Mouse (Mus musculus): ENCODE data around the gene Irf3.

The Irf3 gene

DNA sequence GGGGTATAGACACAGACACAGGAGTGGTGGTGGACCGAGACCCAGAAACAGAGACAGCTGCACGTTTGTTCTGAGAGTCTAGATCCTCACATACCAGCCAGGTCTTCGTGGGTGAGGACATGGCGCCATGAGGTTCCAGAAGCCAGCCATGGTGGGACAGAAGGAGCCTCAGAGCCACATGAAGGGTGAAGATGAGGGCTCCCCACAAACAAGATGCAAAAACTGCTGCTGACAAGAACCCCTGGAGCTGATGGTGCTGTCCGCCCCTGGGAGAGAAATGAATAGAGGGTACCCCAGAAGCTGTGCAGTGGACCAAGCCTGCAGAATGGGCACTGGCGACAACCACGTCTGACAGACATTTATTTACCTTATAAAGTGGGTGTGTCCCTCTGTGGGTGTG is 26.3 kb upstream of the Irf3 start:
- in situ Hi-C loops (cut with MboI, MseI): loop anchor here (25.0 kb wide), 1 partner anchor 1866 kb away; the partner anchor contains the start of gene Ldha

GRCm38 (mm10) chr7:44973415-44974130 is 23.9 kb upstream of the Irf3 start:
- in situ Hi-C loops (cut with MboI, MseI): loop anchor here (25.0 kb wide), 1 partner anchor 1864 kb away; the partner anchor contains the start of gene Ldha

GRCm38 (mm10) chr7:44974383-44975116 is 22.9 kb upstream of the Irf3 start, which contains the start of gene Cpt1c:
TSS of gene Cpt1c (minus strand) at chr7:44974851.
- in situ Hi-C loops (cut with MboI, MseI): loop anchor here (25.0 kb wide), 1 partner anchor 1863 kb away; the partner anchor contains the start of gene Ldha

GRCm38 (mm10) chr7:44975117-44975419 is 22.4 kb upstream of the Irf3 start:
- in situ Hi-C loops (cut with MboI, MseI): no loop called here

DNA sequence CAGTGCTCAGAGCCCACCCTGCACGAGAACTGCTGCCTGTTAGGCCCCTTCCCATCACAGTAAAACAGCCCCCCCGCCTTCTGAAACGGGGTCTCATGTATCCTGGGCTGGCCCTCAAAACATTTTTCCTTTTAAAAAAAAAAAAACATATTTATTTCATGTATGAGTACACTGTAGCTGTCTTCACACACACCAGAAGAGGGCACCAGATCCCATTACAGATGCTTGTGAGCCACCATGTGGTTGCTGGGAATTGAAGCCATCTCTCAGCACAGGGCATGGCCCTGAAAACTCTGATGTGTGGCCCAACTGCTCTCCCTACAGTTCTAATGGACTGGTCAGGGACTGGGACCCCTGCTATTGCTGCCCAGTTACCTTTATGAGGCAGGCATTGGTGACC is 19.1 kb upstream of the Irf3 start:
- in situ Hi-C loops (cut with MboI, MseI): no loop called here

GRCm38 (mm10) chr7:44981539-44981938 is 15.9 kb upstream of the Irf3 start:
- in situ Hi-C loops (cut with MboI, MseI): no loop called here

DNA sequence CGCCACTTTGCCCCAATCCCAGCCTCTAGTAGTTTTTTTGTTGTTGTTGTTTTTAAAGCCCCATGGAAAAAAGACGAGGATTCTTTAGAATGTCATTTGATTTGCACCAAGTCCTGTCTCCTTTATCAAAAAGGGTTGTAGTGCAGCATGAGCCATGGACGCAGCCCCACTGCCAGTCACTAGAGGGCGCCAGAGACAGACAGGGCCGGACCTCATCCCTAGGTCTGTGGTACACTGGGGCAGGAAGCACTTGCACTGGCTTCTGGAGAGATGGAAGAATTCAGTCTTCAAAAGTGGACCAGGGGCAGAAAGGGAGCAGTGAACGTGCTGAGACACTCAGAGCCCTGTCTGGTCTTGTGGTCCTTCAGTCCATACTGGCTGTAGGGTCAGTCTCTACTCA is 14.4 kb upstream of the Irf3 start:
- in situ Hi-C loops (cut with MboI, MseI): no loop called here

DNA sequence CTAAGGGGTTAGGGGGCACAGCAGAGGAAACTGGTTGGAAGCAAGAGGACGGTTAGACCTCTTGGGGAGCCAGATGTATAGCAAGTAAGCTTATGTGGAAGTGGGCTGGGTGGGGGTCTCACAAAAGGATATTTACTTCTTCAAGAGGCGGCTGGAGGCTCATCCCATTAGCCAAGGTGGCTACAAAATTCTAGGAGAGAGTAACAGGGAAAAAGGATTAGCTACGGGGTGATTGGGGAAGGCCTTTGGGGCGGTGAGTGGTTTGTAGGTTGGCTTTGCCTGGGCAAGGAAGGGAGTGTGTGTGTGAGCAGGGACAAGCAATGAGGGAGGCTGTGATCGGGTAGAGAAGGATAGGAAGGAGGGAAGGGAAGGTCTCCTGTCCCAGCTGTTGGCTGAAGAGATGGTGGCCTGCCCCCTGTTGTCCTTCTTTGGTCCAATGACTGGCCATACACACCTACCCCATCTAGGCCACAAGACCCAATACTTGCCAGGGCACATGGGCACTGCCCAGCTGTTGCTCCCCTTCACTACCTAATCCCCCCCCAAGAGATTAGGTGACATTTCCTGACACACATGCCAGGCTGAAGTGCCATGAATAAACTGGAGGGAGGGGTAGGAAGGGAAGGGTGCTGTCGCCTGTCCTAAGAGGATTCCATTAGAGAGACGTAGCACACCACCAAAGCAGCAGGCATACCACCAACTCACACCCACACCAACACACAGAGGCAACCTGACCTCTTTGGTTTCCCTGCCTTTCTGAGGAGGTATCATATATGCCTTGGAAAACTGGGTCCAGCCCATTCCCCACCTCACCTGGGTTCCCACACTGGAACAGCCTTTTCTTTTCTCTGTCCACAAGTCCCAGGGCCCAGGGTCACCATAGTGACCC is 13.3 kb upstream of the Irf3 start:
- in situ Hi-C loops (cut with MboI, MseI): no loop called here

DNA sequence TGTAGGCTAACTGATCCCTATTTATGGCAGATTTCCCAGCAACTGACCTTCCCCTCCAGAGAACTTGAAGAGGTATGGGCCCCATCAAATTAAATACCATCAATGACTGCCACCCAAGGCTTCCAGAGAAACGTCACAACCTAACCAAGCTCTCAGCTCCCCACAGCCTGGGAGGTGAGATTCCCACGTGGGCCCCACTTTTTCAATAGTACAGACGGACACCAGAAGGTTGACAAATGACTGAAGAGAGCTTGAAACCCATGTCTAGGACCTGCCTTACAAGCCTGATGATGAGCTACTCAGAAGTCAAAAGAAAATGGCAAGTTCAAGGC is 12.6 kb upstream of the Irf3 start:
- in situ Hi-C loops (cut with MboI, MseI): no loop called here

GRCm38 (mm10) chr7:44985595-44986191 is 11.8 kb upstream of the Irf3 start:
- in situ Hi-C loops (cut with MboI, MseI): no loop called here

DNA sequence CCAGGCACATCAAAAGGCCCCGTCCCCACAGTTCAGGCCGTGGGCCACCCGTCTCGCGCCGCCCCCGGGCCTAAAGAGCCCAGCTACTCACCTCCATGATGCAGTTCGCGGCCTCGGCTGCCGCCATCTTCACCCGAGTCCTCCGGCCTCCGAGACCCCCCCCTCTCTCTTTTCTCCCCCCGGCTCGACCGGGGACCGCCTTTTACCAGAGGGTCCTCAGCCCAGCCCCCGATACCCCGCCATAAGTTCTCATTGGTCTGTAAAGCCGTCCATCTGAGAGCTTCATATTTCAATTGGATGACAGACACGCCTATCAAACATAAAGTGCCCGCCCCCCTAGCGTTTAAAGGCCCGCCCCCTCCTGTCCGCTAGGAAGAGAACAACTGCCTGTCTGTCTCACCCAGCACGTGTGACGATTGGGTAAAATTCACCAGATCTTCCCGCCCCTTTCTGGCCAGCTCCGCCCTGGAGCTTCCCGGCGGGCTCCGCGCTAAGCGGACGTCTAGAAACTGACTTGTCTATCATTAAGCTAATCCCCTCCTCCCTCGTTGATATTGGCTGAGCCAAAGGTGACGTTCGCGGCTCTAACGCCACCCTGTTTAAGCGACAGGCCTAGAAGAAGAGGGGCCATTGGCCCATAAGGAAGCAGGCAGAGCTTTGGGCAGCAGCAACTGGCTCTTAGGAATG is 11.1 kb upstream of the Irf3 start, which contains the start of gene Prmt1:
Gene Prmt1, minus strand, starts transcription at position 377 of the 687 bp plus-strand sequence.
- in situ Hi-C loops (cut with MboI, MseI): no loop called here

GRCm38 (mm10) chr7:44986879-44987718 is 10.3 kb upstream of the Irf3 start:
- in situ Hi-C loops (cut with MboI, MseI): no loop called here

DNA sequence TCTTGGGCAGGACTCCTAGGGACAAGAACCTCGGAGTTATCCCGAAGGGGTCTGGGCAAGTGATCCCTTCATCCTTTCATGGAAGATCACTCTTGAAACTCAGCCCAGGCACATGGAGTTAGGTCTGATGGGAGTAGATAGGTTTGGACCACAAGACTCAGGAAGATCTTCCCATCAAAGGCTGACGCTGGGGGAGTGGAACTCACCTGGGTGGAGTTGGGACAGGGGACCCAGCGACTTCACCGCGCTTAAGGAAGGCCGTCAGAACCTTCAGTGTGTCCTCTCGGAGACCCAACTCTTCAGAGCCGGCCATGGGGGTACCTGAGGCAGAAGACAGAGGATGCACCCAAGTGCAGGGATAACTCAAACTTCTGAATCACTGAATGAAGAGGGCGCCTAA is 776 bp upstream of the Irf3 start:
- in situ Hi-C loops (cut with MboI, MseI): no loop called here

- in situ Hi-C loops (cut with MboI, MseI): no loop called here
These were observed 536 bp downstream of the Irf3 start for GRCm38 (mm10) chr7:44997940-44998428.

DNA sequence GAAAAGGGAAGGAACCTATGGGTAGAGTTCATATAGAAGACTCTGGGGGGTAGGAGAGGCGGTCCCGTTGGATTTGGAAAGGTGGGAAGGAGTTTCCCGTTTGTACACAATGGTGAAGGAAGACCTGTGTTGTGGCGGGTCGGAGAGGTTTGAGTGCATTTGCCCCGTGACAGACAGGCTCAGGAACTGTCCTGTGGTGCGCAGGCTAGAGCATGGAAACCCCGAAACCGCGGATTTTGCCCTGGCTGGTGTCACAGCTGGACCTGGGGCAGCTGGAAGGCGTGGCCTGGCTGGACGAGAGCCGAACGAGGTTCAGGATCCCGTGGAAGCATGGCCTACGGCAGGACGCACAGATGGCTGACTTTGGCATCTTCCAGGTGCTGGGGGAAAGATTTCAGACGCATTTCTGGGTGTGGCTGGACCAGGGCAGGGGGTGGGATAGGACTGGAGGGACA is 1.1 kb downstream of the Irf3 start, which contains the start of gene Bcl2l12:
Gene Bcl2l12, minus strand, starts transcription at position 212 of the 455 bp plus-strand sequence.
- in situ Hi-C loops (cut with MboI, MseI): no loop called here

DNA sequence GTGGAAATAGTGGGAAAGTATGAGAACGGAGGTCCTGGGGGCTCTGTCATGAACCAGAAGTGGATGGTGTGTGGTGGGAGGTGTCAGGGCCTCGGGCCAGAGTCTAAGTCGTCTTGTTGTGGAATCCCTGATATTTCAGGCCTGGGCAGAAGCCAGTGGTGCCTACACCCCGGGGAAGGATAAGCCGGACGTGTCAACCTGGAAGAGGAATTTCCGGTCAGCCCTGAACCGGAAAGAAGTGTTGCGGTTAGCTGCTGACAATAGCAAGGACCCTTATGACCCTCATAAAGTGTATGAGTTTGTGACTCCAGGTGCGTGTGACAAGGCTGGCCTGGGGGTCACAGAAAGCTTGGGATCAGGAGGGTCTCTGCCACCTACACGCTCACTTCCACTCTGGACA is 2.3 kb downstream of the Irf3 start:
- in situ Hi-C loops (cut with MboI, MseI): no loop called here

- in situ Hi-C loops (cut with MboI, MseI): no loop called here
These were observed 3.2 kb downstream of the Irf3 start for GRCm38 (mm10) chr7:45000539-45001114.

DNA sequence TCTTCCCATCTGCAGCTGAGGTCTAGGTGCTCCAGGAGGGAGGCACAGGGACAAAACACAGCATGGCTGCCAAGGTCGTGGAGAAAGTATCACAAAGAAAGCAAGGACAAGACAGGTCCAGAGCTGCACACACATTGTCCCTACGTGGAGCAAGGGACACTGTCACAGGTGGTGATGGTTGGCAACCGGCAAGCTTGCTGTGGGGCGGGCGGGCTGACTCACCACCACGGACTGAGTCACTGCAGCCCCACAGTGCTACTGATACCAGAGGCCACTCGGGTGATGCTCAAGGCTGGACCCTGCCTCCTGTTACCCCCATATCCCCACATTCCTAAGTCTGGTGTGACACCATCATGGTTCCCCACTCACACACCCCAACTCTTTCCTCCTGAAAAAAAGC is 5.0 kb downstream of the Irf3 start:
- in situ Hi-C loops (cut with MboI, MseI): no loop called here

GRCm38 (mm10) chr7:45004546-45004945 is 7.1 kb downstream of the Irf3 start:
- in situ Hi-C loops (cut with MboI, MseI): no loop called here

All from regulatory T cell (primary cell).